8 mouse cellular contexts compared by ENCODE assay signal in the genomic region with DNA sequence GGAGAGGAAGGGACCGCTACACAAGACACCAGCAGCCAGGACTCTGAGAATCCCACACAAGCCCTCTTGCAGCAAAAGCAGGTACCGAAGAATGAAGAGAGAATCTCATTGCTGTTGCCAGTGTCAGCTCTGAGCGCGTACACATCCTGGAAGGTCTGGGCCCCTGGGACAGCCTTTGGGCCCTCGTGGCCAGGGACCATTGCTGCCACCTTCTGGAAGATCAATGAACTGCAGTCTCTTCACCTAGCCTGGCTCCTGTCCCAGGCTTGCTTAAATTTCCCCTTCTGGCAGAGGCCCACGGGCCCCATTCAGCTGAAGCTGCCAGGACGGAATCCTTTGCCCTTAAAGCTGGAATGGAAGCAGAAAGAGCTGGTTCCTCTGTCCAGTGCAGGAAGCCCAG. TPM values are rescaled to one million over a fixed set of nuclear protein-coding genes. Genes with fewer than 3 reads are reported as not detected.
DNase-seq lines count a peak whose midpoint lies in the region; ATAC-seq and TF ChIP-seq lines count a peak whose summit lies in the region.

No protein-coding gene starts in this region.

- no peak overlapping the region for H3K4me2 ChIP-seq in kidney, embryonic 14.5 days (replicated peaks; ENCODE audit: low read depth, low read length)
- no peak overlapping the region for H3K4me2 ChIP-seq in liver, postnatal 0 days (ENCODE audit: low read depth, low read length)

- H3K36me3 ChIP-seq in kidney, embryonic 14.5 days (ENCODE audit: control insufficient read depth, insufficient read depth, low read length), result peaks cover 54% of the 10 kb centered on the region
- peaks cover 3% of the 10 kb centered on the region; the same call in 1 of the 2 replicates for H3K36me3 ChIP-seq in liver, postnatal 0 days (replicated peaks; ENCODE audit: insufficient read depth, low read length)

- TF ChIP-seq CTCF in liver, postnatal 0 days (IDR thresholded peaks at IDR 0.05; ENCODE audit: low read depth), result peak; percentile 97

- peak; percentile 58 to 65 for DNase-seq in CD8-positive naive resting alpha-beta T cell, adult 2 months (ENCODE audit: low read depth in 2 of 2, low spot score in 2 of 2)
- DNase-seq in R1 (ENCODE audit: low read depth, low spot score), result peak; percentile 87
- peak; percentile 85 for DNase-seq in embryo, embryonic 10 days (ENCODE audit: low spot score)
- DNase-seq in liver, postnatal 0 days, result peak; percentile 81
- peak; percentile 89 for DNase-seq in retina, embryonic 14.5 days (ENCODE audit: low spot score)

- WGBS in kidney, embryonic 14.5 days, result 33% methylated on average over 7 of the region's 7 CpGs
- WGBS in liver, postnatal 0 days (ENCODE audit: insufficient replicate concordance), result 35% methylated on average over 7 of the region's 7 CpGs

- H3K9ac ChIP-seq in kidney, embryonic 14.5 days (ENCODE audit: low read depth, low read length), result no peak overlapping the region
- no peak overlapping the region for H3K9ac ChIP-seq in liver, postnatal 0 days (replicated peaks)

- no peaks in the 10 kb centered on the region for H3K9me3 ChIP-seq in kidney, embryonic 14.5 days (ENCODE audit: control insufficient read depth, low read length)
- H3K9me3 ChIP-seq in liver, postnatal 0 days (ENCODE audit: low read length), result no peaks in the 10 kb centered on the region

- no peak for TF ChIP-seq EP300 in liver, postnatal 0 days (IDR thresholded peaks at IDR 0.05; ENCODE audit: low read depth)

- no peak overlapping the region for H3K27ac ChIP-seq in kidney, embryonic 14.5 days (ENCODE audit: low read depth, low read length)
- H3K27ac ChIP-seq in liver, postnatal 0 days (ENCODE audit: low read depth), result no peak overlapping the region

- H3K4me3 ChIP-seq in kidney, embryonic 14.5 days (ENCODE audit: low read length), result no peak overlapping the region
- H3K4me3 ChIP-seq in liver, postnatal 0 days (ENCODE audit: low read depth, low read length), result no peak overlapping the region

- H3K4me1 ChIP-seq in kidney, embryonic 14.5 days (ENCODE audit: control insufficient read depth, insufficient read depth, low read length), result peaks cover 19% of the 10 kb centered on the region
- H3K4me1 ChIP-seq in liver, postnatal 0 days (ENCODE audit: insufficient read depth), result peaks cover 7% of the 10 kb centered on the region; the same call in 1 of the 2 replicates

- H3K27me3 ChIP-seq in kidney, embryonic 14.5 days (ENCODE audit: control insufficient read depth, insufficient read depth, low read length), result no peaks in the 10 kb centered on the region
- H3K27me3 ChIP-seq in liver, postnatal 0 days (ENCODE audit: insufficient read depth, low read length), result no peaks in the 10 kb centered on the region

- peak; percentile 95 for ATAC-seq in granulocyte monocyte progenitor cell, adult 5-6 weeks (replicated peaks; ENCODE audit: poor library complexity, severe bottlenecking)
- peak; percentile 56; the same call in 1 of the 2 replicates for ATAC-seq in kidney, embryonic 14.5 days (ENCODE audit: low FRiP score, low TSS enrichment)
- ATAC-seq in liver, postnatal 0 days, result peak; percentile 83
- no peak for ATAC-seq in activated CD4-positive, CD25-positive, alpha-beta regulatory T cell, adult 4 months

RNA-seq across cellular contexts. Expression of gene Nynrin, which starts 10.0 kb away (rescaled TPM):
- total RNA-seq in granulocyte monocyte progenitor cell, adult 5-6 weeks (2014; fragmentation: Nextera tagmentation), result 4.1 and 7.6 TPM in 2 replicates
- 2.4 and 3.3 TPM in 2 replicates for total RNA-seq in granulocyte monocyte progenitor cell, adult 5-6 weeks (2017)
- polyA plus RNA-seq in kidney, embryonic 14.5 days (2014; fragmentation: Nextera tagmentation; extraction: Ambion mirVana), result 11.0 and 15.6 TPM in 2 replicates
- 0.63 and 0.70 TPM in 2 replicates for polyA plus RNA-seq in liver, postnatal 0 days (2015; fragmentation: Nextera tagmentation; extraction: Ambion mirVana)
- under 1 TPM in 1 of 2 experiments, not detected in 1; 0.08 TPM for polyA plus RNA-seq in activated CD4-positive, CD25-positive, alpha-beta regulatory T cell, adult 4 months (2017; shearing (Covaris generic))

RNA-seq across cellular contexts. Expression of gene Cbln3, which starts 20.4 kb away (rescaled TPM):
- not detected in 2 replicates for total RNA-seq in granulocyte monocyte progenitor cell, adult 5-6 weeks (2014; fragmentation: Nextera tagmentation)
- not detected in 2 replicates for total RNA-seq in granulocyte monocyte progenitor cell, adult 5-6 weeks (2017)
- 0.23 and 0.31 TPM in 2 replicates for polyA plus RNA-seq in kidney, embryonic 14.5 days (2014; fragmentation: Nextera tagmentation; extraction: Ambion mirVana)
- polyA plus RNA-seq in liver, postnatal 0 days (2015; fragmentation: Nextera tagmentation; extraction: Ambion mirVana), result 0.29 and 0.40 TPM in 2 replicates
- polyA plus RNA-seq in activated CD4-positive, CD25-positive, alpha-beta regulatory T cell, adult 4 months (2017; shearing (Covaris generic)), result under 1 TPM in 1 of 2 experiments, not detected in 1; 0.24 TPM

RNA-seq across cellular contexts. Expression of gene Khnyn, which starts 21.0 kb away (rescaled TPM):
- total RNA-seq in granulocyte monocyte progenitor cell, adult 5-6 weeks (2014; fragmentation: Nextera tagmentation), result 8.8 and 12.8 TPM in 2 replicates
- total RNA-seq in granulocyte monocyte progenitor cell, adult 5-6 weeks (2017), result 12.4 and 14.7 TPM in 2 replicates
- 7.0 and 9.7 TPM in 2 replicates for polyA plus RNA-seq in kidney, embryonic 14.5 days (2014; fragmentation: Nextera tagmentation; extraction: Ambion mirVana)
- polyA plus RNA-seq in liver, postnatal 0 days (2015; fragmentation: Nextera tagmentation; extraction: Ambion mirVana), result 4.6 and 5.2 TPM in 2 replicates
- 10 to 100 TPM in 1 of 2 experiments, 1 to 10 TPM in 1; 9.9 to 11.6 TPM for polyA plus RNA-seq in activated CD4-positive, CD25-positive, alpha-beta regulatory T cell, adult 4 months (2017; shearing (Covaris generic))

RNA-seq across cellular contexts. Expression of gene Sdr39u1, which starts 36.3 kb away (rescaled TPM):
- total RNA-seq in granulocyte monocyte progenitor cell, adult 5-6 weeks (2014; fragmentation: Nextera tagmentation), result 13.8 and 15.3 TPM in 2 replicates
- 6.5 and 13.5 TPM in 2 replicates for total RNA-seq in granulocyte monocyte progenitor cell, adult 5-6 weeks (2017)
- 61.3 and 64.7 TPM in 2 replicates for polyA plus RNA-seq in kidney, embryonic 14.5 days (2014; fragmentation: Nextera tagmentation; extraction: Ambion mirVana)
- 26.2 and 26.9 TPM in 2 replicates for polyA plus RNA-seq in liver, postnatal 0 days (2015; fragmentation: Nextera tagmentation; extraction: Ambion mirVana)
- 10 to 100 TPM; 66.2 to 86.2 TPM for polyA plus RNA-seq in activated CD4-positive, CD25-positive, alpha-beta regulatory T cell, adult 4 months (2017; shearing (Covaris generic))

RNA-seq across cellular contexts. Expression of gene Nfatc4, which starts 40.8 kb away (rescaled TPM):
- total RNA-seq in granulocyte monocyte progenitor cell, adult 5-6 weeks (2014; fragmentation: Nextera tagmentation), result not detected in 2 replicates
- not detected in 2 replicates for total RNA-seq in granulocyte monocyte progenitor cell, adult 5-6 weeks (2017)
- polyA plus RNA-seq in kidney, embryonic 14.5 days (2014; fragmentation: Nextera tagmentation; extraction: Ambion mirVana), result 26.3 and 33.8 TPM in 2 replicates
- 0.41 and 0.63 TPM in 2 replicates for polyA plus RNA-seq in liver, postnatal 0 days (2015; fragmentation: Nextera tagmentation; extraction: Ambion mirVana)
- not detected for polyA plus RNA-seq in activated CD4-positive, CD25-positive, alpha-beta regulatory T cell, adult 4 months (2017; shearing (Covaris generic))
